Mouse (Mus musculus) midbrain, embryonic 16.5 days (tissue): ENCODE results near the gene Xcl1. TPM values are rescaled to one million over a fixed set of nuclear protein-coding genes. Genes with fewer than 3 reads are reported as not detected.

Experiments used
- ATAC-seq: fragments of 200-750 bp; cut with Nextera tagmentation; 2 replicates; pipeline ENCODE4 v1.8.0; 2017; ENCODE audit warnings: moderate TSS enrichment
- H3K27ac ChIP-seq: fragments of 300-500 bp; sonication (generic); 2 replicates; pipeline ENCODE4 v1.5.1; 2014; ENCODE audit warnings: mild to moderate bottlenecking, low read length, mixed read lengths
- H3K27me3 ChIP-seq: fragments of 300-500 bp; sonication (generic); 2 replicates; pipeline ENCODE4 v1.6.1; 2014; ENCODE audit warnings: low read depth, low read length, mixed read lengths; ENCODE audit not compliant: control insufficient read depth, insufficient read depth
- H3K36me3 ChIP-seq: fragments of 300-500 bp; sonication (generic); 2 replicates; pipeline ENCODE4 v1.6.1; 2014; ENCODE audit warnings: mild to moderate bottlenecking, low read length, moderate library complexity, mixed read lengths; ENCODE audit not compliant: control insufficient read depth, insufficient read depth
- H3K4me1 ChIP-seq: fragments of 300-500 bp; sonication (generic); 2 replicates; pipeline ENCODE4 v1.6.1; 2014; ENCODE audit warnings: mild to moderate bottlenecking, low read length, mixed read lengths; ENCODE audit not compliant: control insufficient read depth, insufficient read depth
- H3K4me2 ChIP-seq: fragments of 300-500 bp; sonication (generic); 2 replicates; pipeline ENCODE4 v1.6.1; 2014; ENCODE audit warnings: mild to moderate bottlenecking, low read length, mixed read lengths
- H3K4me3 ChIP-seq: fragments of 300-500 bp; sonication (generic); 2 replicates; pipeline ENCODE4 v1.5.1; 2014; ENCODE audit warnings: low read depth, mild to moderate bottlenecking, low read length, moderate library complexity, mixed read lengths
- H3K9ac ChIP-seq: fragments of 300-500 bp; sonication (generic); 2 replicates; pipeline ENCODE4 v1.6.1; 2014; ENCODE audit warnings: low read depth, low read length, mixed read lengths
- H3K9me3 ChIP-seq: fragments of 300-500 bp; sonication (generic); replicated peaks from 2 replicates; pipeline ENCODE4 v1.6.1; 2014; ENCODE audit warnings: mild to moderate bottlenecking, low read length, mixed read lengths; ENCODE audit not compliant: control insufficient read depth, poor library complexity, severe bottlenecking
- WGBS: fragments of 180-500 bp; shearing (Covaris S2); extraction: QIAGEN DNeasy Blood & Tissue Kit; methylation state at CpG from one replicate; pipeline ENCODE4 v1.1.7; 2014; 5-methylcytosine and 5-hydroxymethylcytosine counted together
- polyA plus RNA-seq: library from polyadenylated mRNA; unstranded; fragments of >200 nt; fragmentation: Nextera tagmentation; extraction: Ambion mirVana; gene quantifications from 2 replicates; pipeline ENCODE4 v1.2.1, GENCODE M21; 2015

Xcl1 gene
- polyA plus RNA-seq, 1 experiment from 2014 or later: not detected

- H3K4me3 ChIP-seq: no peak overlapping the region
- no peaks in the 10 kb centered on the region for H3K4me1 ChIP-seq
- H3K9ac ChIP-seq: no peak overlapping the region
- no peak overlapping the region for H3K4me2 ChIP-seq
- 61% methylated on average over 2 of the region's 2 CpGs for WGBS
- ATAC-seq: no peak
- H3K36me3 ChIP-seq: no peaks in the 10 kb centered on the region
- H3K27me3 ChIP-seq: no peaks in the 10 kb centered on the region
- no peak overlapping the region for H3K27ac ChIP-seq
- no peaks in the 10 kb centered on the region for H3K9me3 ChIP-seq
These were observed 25.3 kb upstream of the Xcl1 start for GRCm38 (mm10) chr1:164960610-164961009.

- no peak overlapping the region for H3K4me2 ChIP-seq
- H3K27ac ChIP-seq: no peak overlapping the region
- no peaks in the 10 kb centered on the region for H3K27me3 ChIP-seq
- H3K9me3 ChIP-seq: no peaks in the 10 kb centered on the region
- H3K36me3 ChIP-seq: no peaks in the 10 kb centered on the region
- ATAC-seq: no peak
- 26% methylated on average over 11 of the region's 11 CpGs for WGBS
- no peak overlapping the region for H3K4me3 ChIP-seq
- H3K4me1 ChIP-seq: no peaks in the 10 kb centered on the region
- H3K9ac ChIP-seq: no peak overlapping the region
These were observed 24.6 kb upstream of the Xcl1 start for GRCm38 (mm10) chr1:164959787-164960385.

GRCm38 (mm10) chr1:164959160-164959559 lies 23.8 kb upstream of the Xcl1 start:
- H3K9me3 ChIP-seq: no peaks in the 10 kb centered on the region
- no peak overlapping the region for H3K4me2 ChIP-seq
- H3K36me3 ChIP-seq: no peaks in the 10 kb centered on the region
- no peak overlapping the region for H3K27ac ChIP-seq
- no peak for ATAC-seq
- no peaks in the 10 kb centered on the region for H3K27me3 ChIP-seq
- 89% methylated on average over 3 of the region's 3 CpGs for WGBS
- H3K4me3 ChIP-seq: no peak overlapping the region
- H3K9ac ChIP-seq: no peak overlapping the region
- H3K4me1 ChIP-seq: no peaks in the 10 kb centered on the region

- Histone ChIP-seq H3K4me1 (no peaks in the 10 kb centered on the region), H3K36me3 (no peaks in the 10 kb centered on the region), H3K27me3 (no peaks in the 10 kb centered on the region), H3K9me3 (no peaks in the 10 kb centered on the region), H3K27ac (no peak overlapping the region), H3K9ac (no peak overlapping the region), H3K4me2 (no peak overlapping the region), H3K4me3 (no peak overlapping the region)
- 92% methylated on average over 3 of the region's 3 CpGs for WGBS
- ATAC-seq: no peak
These were observed 22.6 kb upstream of the Xcl1 start for GRCm38 (mm10) chr1:164957974-164958373.

GRCm38 (mm10) chr1:164956725-164957399 lies 21.5 kb upstream of the Xcl1 start:
- ATAC-seq: no peak
- no peak overlapping the region for H3K27ac ChIP-seq
- WGBS: 91% methylated on average over 3 of the region's 3 CpGs

GRCm38 (mm10) chr1:164955452-164956196 lies 20.3 kb upstream of the Xcl1 start:
- no peak overlapping the region for H3K27ac ChIP-seq
- WGBS: 66% methylated on average over 7 of the region's 7 CpGs
- H3K27me3 ChIP-seq: no peaks in the 10 kb centered on the region
- no peak for ATAC-seq
- no peak overlapping the region for H3K4me3 ChIP-seq
- H3K4me2 ChIP-seq: no peak overlapping the region
- H3K4me1 ChIP-seq: no peaks in the 10 kb centered on the region
- H3K36me3 ChIP-seq: no peaks in the 10 kb centered on the region
- no peak overlapping the region for H3K9ac ChIP-seq
- H3K9me3 ChIP-seq: no peaks in the 10 kb centered on the region

More at GRCm38 (mm10) chr1:164956725-164957399, 21.5 kb upstream of the Xcl1 start:
- Histone ChIP-seq H3K4me3 (no peak overlapping the region), H3K27me3 (no peaks in the 10 kb centered on the region), H3K4me2 (no peak overlapping the region), H3K9me3 (no peaks in the 10 kb centered on the region), H3K9ac (no peak overlapping the region), H3K4me1 (no peaks in the 10 kb centered on the region), H3K36me3 (no peaks in the 10 kb centered on the region)

GRCm38 (mm10) chr1:164953574-164953973 lies 18.2 kb upstream of the Xcl1 start:
- no peak for ATAC-seq

GRCm38 (mm10) chr1:164936060-164936459 lies 733 bp upstream of the Xcl1 start:
- Histone ChIP-seq H3K4me2 (no peak overlapping the region), H3K4me3 (no peak overlapping the region), H3K27me3 (no peaks in the 10 kb centered on the region), H3K4me1 (no peaks in the 10 kb centered on the region), H3K27ac (no peak overlapping the region), H3K9ac (no peak overlapping the region), H3K36me3 (no peaks in the 10 kb centered on the region), H3K9me3 (no peaks in the 10 kb centered on the region)
- WGBS: 76% methylated on average over 2 of the region's 2 CpGs
- ATAC-seq: no peak

More at GRCm38 (mm10) chr1:164953574-164953973, 18.2 kb upstream of the Xcl1 start:
- H3K9me3 ChIP-seq: no peaks in the 10 kb centered on the region
- WGBS: 91% methylated on average over 6 of the region's 6 CpGs
- H3K4me1 ChIP-seq: no peaks in the 10 kb centered on the region
- H3K27me3 ChIP-seq: no peaks in the 10 kb centered on the region
- H3K4me2 ChIP-seq: no peak overlapping the region
- H3K27ac ChIP-seq: no peak overlapping the region
- no peak overlapping the region for H3K9ac ChIP-seq
- no peaks in the 10 kb centered on the region for H3K36me3 ChIP-seq
- H3K4me3 ChIP-seq: no peak overlapping the region
